Mouse (Mus musculus): ENCODE results near the gene Rbpjl.

Gene Rbpjl

DNA sequence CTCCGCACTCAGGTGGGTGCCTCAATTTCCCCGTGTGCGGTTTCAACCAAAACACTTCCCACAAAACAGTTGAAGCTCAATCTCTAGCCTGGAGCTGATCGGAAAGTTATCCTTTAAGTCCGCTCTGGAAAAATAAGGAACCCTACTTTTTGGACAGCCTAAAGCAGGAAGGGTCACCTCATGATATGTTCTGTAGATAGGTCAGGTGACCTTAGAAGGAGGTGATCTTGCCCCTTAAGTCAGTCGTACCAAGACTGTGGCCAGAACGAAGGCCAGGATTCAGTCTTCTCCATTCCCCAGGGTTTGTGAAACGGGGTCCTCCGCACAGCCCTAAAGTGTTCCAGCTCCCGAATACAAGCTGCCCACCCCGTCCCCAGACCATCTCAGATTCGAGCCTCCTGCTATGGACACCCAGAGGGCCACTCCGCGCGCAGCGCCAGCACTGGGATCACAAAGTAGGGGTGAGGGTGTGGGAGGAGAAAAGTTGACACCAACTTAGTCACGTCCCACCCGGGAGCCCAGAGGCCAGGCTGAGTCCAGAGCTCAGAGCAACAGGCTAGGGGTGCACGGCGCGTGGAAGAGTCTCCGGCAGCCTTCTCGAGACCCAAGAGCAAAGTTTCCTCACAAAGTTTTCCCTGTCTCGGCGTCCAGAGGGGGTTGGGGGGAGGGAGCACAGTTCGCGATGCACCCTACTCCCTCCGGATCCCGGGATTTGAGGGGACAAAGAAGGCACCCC lies 39.5 kb downstream of the Rbpjl start:
- ATAC-seq (ENCODE audit: insufficient number of reproducible peaks, low FRiP score, low TSS enrichment), result no peak

DNA sequence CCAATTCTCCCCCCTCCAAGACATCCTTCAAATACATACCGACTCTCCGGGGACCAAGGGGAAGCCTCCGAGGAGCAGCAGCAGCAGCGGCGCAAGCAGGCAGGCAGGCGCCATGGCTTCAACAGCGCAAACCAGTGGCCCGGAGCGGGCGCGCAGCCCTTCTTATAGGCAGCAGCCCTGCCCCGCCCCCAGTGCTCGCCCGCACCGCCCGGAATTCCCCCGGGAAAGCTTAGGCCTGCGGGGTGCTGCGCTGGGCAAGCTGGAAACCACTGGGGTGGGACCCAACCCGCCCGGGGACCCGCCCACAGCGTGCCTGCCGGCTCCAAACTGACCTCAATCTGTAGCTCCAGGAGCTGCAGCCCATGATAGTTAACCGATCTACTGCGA lies 40.1 kb downstream of the Rbpjl start:
- ATAC-seq (ENCODE audit: insufficient number of reproducible peaks, low FRiP score, low TSS enrichment), result peak; percentile 45; the same call in 1 of the 2 replicates

DNA sequence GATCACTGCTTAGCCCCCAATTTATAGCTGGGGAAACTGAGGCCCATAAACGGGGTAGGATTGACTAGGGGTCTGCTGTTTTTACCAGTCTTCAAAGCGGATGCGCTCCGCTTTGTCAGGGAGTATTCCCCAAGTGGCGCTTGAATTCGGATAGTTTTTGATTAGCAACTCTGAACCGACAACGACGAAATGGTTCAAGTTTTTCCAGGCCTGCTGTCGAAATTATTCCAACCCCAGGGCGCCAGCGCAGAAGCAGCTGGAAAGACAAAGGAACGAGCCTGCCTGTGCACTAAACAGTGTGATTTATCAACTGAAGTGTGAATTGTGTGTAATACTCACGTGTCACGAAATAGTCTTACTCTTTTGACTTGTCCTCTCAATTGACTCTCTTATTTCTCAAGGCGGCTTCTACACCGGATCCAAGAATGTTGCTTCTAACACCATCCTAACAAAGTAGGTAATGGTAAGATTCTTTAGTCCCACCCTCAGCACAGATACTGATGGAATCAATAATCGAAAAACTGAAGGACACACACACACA lies 40.6 kb downstream of the Rbpjl start, which contains the start of gene Sdc4:
Gene Sdc4, minus strand, starts transcription at position 428 of the 541 bp plus-strand sequence.
- ATAC-seq (ENCODE audit: insufficient number of reproducible peaks, low FRiP score, low TSS enrichment), result no peak

DNA sequence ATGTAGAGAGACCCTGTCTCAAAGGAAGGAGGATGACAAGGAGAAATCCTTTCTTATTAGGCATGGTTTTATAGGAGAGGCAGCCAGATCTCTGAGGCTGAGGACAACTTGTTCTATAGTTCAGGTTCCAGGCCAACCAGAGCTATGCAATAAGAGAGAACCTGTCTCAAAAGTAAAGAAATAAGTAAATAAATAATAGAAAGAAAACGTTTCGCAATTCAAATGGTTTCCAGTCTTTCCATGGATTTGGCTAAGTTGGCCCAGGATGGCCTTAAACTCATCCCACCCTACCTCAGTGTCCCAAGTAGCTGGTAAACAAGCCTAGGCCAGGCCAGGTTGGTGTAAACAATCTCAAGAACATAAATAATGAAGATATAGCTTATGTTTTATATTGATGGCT lies 41.8 kb downstream of the Rbpjl start:
- no peak for ATAC-seq (ENCODE audit: insufficient number of reproducible peaks, low FRiP score, low TSS enrichment)

DNA sequence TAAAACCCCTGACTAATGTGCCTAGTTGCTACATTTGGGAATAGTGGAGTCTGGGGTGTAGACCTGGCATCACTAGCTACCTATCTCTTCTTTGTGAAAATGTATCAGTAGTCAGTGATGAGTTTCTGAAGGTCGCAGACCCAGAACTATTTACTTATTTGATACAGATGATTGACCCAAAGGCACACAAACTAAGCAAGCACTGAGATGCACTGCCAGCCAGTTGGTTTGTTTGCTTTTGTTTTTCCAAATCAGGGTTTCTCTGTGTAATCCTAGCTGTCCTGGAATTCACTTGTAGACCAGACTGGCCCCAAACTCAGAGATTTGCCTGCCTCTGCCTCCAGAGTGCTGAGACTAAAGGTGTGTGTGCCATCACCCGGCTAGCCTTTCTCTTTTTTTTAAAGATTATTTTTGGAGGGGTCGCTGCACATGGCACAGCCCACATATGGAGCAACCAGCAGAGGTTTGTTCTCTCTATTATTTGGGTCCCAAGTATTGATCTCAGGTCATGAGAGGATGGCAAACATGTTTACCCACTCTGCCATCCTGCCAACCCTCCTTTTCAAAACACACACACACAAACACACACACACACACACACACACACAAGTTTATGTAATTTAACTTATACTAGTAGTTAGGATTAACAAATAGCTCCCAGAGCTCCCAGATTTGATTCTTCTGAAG lies 42.6 kb downstream of the Rbpjl start:
- ATAC-seq (ENCODE audit: insufficient number of reproducible peaks, low FRiP score, low TSS enrichment), result no peak

DNA sequence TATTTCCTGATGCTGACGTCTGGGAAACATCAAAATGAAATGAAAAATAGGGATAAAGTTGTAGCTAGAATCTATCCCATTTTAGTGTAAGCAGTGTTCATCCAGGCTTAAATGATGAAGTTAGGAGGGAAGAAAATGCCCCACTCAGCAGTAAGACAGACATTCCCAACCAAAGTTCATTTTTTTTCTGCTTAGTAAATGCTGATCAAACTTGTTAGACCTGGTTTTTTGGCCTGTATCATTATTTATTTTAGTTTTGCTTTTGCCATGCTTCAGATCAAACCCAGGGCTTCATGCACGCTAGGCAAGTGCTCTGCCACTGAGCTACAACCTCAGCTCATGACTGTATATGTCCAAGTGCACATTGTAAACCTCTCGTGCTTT lies 43.1 kb downstream of the Rbpjl start:
- ATAC-seq (ENCODE audit: insufficient number of reproducible peaks, low FRiP score, low TSS enrichment), result no peak

DNA sequence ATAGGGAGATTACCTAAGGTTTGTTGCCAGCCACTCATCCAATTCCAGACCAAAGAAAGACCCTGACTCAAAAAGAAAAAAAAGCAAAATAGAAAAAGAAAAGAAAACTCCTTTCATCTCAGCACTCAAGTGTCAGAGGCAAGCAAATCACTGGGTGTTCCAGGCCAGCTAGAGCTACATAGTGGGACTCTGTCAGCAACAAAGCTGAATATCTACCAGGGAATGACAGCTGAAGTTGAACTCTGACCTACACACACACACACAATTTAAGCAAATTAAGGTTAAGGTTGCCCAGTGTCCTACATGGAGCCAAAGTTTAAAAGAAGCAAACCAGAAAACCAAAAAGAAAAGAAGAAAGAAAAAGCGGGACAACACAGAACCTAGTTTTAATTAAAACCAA lies 45.2 kb downstream of the Rbpjl start:
- no peak for ATAC-seq (ENCODE audit: insufficient number of reproducible peaks, low FRiP score, low TSS enrichment)

DNA sequence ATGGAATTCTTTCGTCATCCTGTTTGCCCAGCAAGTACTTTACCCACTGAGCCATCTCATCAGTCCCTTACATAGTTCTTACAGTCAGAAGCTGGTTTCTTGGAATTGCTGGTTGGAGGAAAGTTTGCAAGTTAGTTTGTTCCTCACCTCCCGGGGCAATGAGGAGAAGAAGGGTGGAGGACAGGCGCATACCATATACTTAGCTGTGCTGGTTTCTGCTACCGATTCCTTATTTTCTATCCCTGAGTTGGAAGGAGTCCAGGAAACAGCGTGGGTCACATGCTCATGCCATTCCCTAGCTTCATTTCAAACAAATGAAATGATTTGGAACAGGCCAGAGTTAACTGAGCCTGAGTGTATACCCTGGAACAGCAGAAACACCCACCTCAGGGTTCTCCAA lies 46.0 kb downstream of the Rbpjl start:
- no peak for ATAC-seq (ENCODE audit: insufficient number of reproducible peaks, low FRiP score, low TSS enrichment)

DNA sequence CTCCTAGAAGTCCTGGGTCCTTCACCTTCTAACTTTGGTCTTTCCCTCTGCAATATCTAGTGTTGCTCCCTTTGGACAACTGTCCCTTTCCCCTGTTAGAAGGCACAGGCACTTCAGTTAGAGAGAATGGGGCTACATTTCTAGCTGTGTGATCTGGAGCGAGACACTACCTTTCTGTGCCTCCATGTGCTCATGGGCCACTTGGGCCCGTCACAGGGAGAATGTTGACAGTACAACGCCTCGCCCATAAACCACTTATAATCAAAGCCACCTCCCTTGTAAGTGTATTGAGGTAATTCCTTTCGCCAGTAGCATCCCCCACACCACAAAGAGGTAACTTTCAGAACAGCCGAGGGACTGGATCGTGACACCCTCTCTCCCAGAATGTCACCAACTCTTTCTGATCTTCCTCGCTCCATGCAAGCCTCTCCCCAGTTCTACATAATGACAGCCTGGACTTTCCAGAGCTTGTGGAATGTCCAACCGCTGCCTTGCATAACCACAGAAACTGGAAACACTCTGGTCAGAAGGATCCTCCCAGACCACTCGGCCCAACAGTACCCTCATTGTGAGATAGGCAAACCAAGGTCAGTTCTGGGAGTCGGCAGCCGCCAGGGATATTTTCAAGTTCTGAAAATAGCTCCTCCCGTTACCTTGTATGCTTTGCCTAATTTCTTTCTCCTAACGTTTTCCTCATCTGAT lies 46.6 kb downstream of the Rbpjl start:
- ATAC-seq (ENCODE audit: insufficient number of reproducible peaks, low FRiP score, low TSS enrichment), result no peak

DNA sequence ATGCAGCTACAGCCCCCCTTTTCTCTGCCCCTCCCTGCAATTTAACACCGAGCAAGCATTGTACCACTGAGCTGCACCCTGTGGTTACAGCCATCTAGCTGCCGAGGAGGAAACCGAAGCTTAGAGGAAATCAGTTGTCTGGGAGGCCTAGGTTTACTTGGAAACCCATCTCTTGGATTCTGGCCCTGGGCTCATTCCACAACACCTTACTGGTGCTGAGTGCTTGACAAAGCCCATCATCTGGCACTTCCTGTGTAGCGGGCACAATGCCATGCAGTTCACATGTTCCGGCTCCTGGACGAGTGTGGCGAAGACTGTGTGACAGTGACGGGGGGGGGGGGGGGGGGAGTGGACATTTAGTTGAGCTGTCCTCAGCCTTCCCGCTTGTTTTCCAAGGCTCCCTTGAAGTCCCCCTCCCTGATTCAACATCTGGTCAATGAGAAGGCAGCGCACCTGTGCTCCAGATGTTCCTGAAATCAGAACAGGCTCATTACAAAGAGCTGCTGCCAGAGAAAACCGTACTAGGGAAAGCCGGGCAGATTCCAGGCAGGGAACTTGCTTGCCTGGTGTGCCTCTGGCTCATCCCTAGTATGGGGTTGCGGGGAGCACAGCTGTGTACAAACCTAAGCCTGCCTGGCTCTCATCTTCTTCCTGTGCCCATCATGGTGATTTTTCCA lies 49.2 kb downstream of the Rbpjl start:
- no peak for ATAC-seq (ENCODE audit: insufficient number of reproducible peaks, low FRiP score, low TSS enrichment)

DNA sequence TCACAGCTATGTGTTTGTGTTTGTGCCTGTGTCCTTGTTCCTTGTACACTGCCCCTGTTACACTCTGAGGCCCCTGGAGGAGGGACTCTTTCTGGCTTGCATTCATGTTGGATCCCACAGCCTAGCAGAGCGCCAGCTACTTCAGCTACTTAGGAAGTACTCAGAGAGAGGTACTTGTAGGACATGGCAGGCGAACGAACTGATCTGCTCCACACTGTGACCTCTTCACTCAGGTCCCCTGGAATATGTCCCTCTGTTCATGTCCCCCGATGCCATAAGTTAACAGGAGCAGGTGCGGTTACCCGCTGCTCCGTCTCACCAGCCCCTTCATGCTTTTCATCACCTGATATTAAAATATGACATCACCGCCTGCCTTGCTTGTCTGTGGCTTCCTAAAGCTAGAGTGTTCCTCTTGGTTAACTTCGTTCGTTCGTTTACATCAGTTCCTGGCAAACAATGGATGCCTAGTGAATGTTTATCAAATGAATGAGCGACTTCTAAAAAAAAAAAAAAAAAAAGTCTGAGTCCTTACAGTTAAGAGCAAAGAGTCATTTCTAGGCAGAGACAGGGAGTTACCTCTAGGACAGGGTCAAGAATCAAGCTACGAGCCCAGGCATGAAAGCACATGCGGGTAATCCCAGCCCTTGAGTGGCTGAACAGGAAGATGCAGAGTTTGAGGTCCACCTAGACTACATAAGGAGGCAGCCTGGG lies 50.3 kb downstream of the Rbpjl start:
- no peak for ATAC-seq (ENCODE audit: insufficient number of reproducible peaks, low FRiP score, low TSS enrichment)

DNA sequence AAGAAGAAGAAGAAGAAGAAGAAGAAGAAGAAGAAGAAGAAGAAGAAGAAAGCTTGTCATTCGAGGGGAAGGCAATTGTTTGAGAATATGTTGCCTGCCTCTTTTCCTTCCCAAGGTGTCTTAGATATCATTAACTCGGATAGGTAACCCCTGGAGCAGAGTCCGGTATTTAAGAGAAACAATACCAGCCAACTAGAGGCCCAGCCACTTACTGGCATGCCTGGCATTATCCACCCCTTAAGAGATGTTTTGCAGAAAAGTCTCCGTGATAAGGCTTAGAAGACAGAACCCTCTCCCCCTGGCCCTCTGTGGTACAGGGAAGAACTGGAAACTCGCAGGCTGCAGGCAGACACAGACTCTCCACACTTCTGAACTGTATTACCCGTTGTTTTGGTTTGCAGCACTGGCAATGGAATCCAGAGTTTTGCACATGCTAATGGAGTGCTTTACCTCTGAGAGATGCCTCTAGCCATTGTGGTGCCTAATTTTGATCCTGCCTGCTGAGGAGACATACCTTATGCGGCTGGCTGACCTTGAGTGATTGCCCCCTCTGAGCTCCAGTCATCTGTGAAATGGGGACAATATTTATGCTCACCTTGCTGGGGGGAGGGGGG lies 51.1 kb downstream of the Rbpjl start:
- ATAC-seq (ENCODE audit: insufficient number of reproducible peaks, low FRiP score, low TSS enrichment), result no peak

DNA sequence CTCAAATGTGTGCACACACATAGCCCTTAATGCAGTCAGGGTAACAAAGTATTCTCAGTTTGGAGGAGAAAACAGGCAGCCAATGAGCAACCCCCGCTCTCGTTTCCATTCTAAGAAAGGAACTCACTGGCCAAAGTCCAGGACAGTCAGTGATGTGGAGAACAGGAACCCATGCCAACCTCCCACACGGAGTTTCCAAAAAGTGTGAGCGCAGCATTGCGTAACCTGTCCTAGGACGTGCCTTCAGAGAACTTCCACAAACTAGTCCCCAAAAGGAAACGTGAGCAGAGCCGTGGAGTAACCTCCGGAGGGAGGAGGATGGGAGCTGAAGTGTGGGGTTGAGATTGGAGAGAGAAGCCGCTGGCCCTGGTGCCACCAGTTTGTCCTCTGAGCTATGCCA lies 51.9 kb downstream of the Rbpjl start:
- no peak for ATAC-seq (ENCODE audit: insufficient number of reproducible peaks, low FRiP score, low TSS enrichment)

DNA sequence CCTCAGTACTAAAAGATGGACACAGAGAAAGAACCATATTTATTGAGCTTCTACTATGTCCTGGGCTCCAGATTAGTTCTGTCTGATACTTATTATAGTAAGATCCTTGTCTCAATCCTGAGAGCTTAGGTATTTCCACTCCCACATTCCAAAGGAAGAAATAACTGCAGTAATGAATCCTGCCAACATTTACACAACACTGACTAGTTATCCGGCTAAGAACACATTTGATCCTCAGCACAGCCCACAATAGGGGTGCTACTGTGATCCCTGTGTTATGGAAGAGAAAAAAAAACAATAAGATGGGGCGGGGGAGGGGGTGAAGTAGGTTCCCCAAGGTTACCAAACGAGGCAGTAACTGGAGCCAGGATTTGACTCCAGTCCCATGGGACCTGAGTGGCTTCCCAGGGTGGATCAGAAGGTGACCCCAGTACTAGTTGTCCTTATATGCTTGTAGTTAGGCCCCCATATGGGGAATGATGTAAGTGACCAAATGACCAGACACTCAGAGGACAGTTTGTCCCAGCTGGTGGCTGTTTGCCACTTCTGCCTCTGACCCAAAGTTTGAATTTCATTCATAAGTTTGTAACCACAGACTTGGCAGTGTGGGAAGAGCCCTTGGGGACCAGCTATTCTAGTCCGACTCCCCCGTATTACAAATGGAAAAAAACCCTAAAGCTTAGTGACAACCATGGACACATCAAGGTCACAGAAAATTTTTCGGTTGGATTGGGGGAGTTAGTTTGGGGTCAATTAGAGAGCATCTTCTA lies 52.7 kb downstream of the Rbpjl start:
- ATAC-seq (ENCODE audit: insufficient number of reproducible peaks, low FRiP score, low TSS enrichment), result no peak

DNA sequence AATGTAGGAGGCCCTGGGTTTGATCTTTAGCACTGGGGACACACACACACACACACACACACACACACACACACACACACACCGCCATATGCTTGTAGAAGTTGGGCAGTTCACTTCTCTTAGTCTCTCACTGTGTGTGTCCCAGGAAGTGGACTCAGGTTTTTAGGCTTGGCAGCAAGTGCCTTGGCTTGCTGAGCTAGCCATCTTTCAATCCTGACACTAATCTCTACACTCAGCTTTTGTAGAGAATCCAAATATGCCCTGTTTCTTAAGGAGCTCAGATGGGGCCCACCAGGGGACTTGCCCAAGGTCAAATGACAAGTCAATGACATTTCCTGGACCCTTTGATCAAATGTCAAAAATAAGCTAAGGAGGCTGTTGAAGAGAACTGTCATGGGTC lies 53.5 kb downstream of the Rbpjl start:
- no peak for ATAC-seq (ENCODE audit: insufficient number of reproducible peaks, low FRiP score, low TSS enrichment)

DNA sequence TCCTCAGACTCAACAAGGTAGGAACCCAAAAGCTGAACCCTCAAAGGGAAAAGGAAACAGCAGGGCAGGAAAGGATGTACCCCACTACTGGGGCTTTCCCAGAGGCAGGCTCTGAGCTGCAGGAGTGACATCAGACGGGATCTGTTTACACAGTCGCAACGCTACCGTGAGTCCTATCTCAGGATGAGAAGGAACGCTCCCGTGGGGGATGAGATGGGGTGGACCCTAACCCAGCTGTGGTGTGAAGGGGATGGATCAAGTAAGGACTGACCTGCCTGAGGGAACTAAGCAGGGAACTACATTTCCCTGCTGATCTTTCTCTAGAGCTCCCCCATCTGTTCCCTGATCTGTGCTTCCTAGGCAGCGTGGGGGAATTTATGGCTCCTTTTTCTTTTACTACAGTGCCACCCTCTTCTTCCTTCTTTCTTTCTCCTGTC lies 53.9 kb downstream of the Rbpjl start, which contains the start of gene Sys1:
Gene Sys1, plus strand, starts transcription at position 101 of the 437 bp plus-strand sequence.
- ATAC-seq (ENCODE audit: insufficient number of reproducible peaks, low FRiP score, low TSS enrichment), result no peak

DNA sequence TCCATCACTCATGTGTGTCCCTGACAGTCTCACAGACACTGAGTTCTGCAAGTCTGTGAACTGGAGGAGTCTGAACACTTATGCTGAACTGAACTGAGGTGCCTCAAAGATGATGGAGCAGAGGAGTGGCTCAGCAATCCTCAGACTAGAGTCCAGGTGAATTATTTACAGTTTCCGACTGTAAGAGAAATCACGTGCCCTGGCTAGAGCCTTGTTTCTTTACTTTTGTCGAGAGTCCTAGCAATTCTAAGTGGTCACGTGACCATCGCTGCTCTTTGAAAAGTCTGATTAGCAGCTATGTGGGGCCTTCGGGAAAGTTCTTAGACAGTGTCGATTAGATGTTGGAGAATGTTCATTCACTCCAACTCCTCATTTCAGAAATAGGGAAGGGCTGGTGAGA lies 55.0 kb downstream of the Rbpjl start:
- no peak for ATAC-seq (ENCODE audit: insufficient number of reproducible peaks, low FRiP score, low TSS enrichment)

DNA sequence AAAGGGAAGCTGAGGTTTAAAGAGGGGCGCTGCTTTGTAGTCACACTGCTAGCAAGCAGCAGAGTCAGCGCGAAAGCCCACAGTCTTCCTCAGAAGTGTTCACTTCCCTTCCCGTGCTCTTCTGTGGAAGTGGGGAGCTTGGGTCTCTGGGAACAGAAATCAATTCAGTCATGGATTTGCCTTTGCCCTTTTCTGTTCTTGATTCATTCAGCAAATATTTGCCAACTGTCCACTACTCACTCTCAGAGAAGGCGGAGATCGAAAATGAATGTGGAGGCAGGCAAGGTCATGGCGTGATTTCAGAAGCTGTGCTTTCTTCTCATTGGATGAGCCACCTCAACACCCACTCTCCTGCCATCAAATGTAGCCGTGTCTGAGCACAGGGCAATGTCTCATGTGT lies 55.6 kb downstream of the Rbpjl start:
- no peak for ATAC-seq (ENCODE audit: insufficient number of reproducible peaks, low FRiP score, low TSS enrichment)
